Mouse (Mus musculus) left cerebral cortex, postnatal 4 days (tissue): Measurements from ENCODE around the gene Lamb1. TPM values are rescaled to one million over a fixed set of nuclear protein-coding genes. Genes with fewer than 3 reads are reported as not detected.

Experiments used
- DNase-seq: peaks from one replicate; pipeline ENCODE4 v3.0.0-alpha.2; 2022
- intact Hi-C: fragments of 180-260 bp; cut with DNase I; formaldehyde crosslinking; loops from one replicate; pipeline ENCODE4 v1.15.1; 2025
- total RNA-seq, 2 experiments: library from RNA; stranded (reverse); gene quantifications; 2 replicates each; pipeline ENCODE4 v1.2.3; 2021

Lamb1 gene
- total RNA-seq, 2 experiments from 2014 or later = 50.9 to 55.7 TPM

DNA sequence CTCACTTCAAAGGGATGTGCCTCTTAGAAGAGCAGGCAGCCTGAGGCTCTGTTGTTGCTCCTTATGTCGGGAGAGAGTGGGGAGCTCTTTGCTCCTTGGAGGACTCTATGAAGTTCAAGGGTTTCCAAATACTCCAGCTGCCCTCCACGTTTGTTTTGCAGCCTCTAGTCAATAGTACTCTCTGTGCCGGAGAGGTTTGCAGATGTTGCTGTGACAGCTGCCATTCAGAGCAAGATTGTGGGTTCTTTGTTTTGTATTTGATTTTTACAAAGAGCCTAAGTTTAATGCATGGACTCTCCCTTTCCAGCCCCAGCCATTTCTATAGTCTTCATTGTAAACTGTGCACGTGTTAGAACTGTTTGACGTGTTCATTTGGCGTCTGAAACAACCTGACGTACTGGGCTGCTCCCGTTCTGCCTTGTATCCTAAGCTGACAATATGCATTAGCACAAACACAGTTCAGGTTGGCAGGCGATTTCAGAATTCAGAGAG lies 16.1 kb downstream of the Lamb1 start:
- intact Hi-C loops = no loop called here
- DNase-seq = no peak

DNA sequence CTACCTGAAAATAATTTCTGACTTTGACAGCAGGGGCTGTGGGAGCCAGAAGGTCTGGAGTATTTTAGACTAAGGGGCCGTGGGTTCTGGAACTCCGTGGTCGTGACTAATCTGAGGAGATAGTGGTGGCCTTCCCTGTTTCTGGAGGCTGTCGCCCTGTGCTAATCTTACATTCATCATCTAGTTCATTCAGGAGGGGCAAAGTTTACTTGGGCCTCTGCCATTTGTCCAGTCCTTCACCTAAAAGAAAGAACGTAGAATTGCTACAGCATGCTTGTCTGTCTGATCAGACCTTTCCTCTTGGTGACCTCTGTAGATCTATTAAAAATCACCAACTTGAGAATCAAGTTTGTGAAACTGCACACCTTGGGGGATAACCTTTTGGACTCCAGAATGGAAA lies 17.2 kb downstream of the Lamb1 start:
- intact Hi-C loops = no loop called here
- DNase-seq = no peak

DNA sequence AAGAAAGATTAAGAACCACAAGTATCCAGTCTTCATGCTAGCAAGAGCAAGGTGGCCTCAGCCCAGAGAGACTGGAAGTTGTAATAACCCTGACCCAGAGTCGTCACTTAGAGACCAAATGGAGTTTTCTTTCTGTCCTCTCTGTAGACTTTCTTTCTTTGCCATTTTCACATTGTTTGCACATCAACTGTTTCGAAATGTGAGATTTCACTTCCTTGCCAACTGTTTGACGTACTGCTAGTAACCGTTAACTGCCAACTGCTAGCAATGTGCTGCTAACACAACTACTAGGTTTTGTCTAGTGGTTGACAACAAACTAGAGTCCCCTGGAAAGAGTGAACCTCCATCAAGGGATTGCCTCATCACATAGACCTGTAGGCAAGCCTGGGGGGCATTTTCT lies 18.1 kb downstream of the Lamb1 start:
- intact Hi-C loops = no loop called here
- no peak for DNase-seq

DNA sequence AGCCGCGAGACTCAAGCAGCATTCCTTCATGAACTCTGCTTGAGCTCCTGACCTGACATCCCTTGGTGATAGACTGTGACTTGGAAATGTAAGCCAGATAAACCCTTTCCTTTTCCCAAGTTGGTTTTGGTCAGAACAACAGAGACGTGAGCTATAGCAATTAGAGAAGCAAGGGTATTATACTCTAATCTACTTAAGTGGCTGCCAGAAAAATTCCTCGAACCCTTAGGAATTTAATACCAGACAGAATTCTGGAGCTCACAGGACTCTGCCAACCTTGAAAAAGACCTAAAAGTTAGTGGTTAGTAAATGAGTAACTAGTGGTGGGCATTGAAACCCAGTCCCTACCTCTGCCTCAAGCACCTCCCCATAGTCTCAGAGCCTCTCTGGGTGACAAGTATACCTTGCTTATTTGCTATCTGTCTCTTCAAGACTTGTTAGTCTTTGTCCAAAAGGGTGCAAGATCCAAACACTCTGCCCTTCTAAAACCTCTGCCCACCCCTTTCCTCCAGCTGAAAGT lies 18.6 kb downstream of the Lamb1 start:
- intact Hi-C loops = no loop called here
- no peak for DNase-seq

DNA sequence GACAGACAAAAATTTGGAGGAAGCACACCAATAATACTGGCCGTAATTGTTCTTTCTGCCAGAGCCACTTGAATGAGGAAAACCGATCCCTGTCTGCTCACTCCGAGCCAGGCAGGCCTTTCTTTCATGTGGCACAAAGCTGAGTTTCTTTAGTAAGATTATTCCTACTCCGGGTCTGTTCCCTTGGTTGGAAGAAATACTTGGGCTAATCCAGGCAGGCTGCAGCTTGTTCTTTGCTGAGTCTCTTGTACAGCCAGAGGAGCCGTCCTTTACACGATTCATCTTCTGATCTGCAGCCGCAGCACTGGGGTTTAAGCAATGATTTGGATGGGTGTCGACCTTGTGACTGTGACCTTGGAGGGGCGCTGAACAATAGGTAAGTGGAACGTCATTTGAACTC lies 24.0 kb downstream of the Lamb1 start:
- intact Hi-C loops = no loop called here
- no peak for DNase-seq

DNA sequence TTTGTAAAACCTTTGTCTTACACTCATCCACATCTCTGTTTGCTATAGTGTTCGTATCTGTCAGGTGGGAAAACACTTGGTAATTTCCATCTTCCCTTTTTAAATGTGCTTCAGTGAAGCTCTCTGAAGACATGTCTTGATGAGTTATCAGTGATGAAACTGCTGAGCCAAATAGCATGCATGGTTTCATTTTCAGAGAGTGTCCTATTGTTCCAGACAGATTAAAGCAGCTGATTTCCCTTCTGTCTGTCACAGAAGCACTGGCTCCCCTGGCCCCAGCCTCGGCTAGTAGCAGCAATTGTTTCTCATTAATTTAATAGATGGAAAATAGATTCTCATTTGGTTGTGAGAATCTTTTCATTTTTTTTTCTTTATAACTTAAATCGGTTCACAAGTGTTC lies 25.9 kb downstream of the Lamb1 start:
- intact Hi-C loops = no loop called here
- DNase-seq = no peak

DNA sequence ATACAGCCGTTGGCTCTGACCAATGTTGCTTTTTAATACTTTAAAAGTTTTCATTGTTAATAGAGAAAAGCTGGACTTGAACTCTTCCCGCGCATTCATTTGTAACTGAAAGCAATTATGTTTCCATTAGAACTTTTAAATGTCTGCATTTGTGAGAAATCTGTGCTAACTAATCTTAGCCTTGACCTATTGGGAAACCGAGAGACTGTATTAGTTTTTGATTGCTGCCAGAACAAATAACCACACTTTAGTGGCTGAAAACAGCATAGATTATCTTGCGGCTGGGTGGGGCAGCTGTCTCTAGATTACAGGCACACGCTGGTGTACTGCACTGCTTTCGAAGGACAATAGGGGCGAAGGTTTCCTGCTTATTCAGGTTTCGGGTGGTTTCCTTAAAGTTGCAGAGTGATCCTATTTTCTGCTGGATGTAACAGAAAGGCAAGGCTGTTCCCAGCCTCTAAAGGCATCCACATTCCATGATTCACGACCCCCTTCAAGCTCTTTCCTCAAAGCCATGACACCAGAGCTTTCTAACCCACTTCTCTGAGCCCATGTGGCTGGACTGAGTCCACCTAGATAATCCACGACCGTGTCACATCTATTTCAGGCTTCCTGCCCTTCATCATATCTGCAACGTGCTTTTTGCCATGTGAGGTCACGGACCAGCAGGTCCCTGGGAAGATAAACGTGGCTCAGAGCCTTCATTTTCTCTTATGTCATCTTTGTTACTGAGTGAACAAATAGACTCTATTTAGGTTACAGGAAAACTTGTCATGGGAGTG lies 28.5 kb downstream of the Lamb1 start:
- no peak for DNase-seq
- intact Hi-C loops = no loop called here

DNA sequence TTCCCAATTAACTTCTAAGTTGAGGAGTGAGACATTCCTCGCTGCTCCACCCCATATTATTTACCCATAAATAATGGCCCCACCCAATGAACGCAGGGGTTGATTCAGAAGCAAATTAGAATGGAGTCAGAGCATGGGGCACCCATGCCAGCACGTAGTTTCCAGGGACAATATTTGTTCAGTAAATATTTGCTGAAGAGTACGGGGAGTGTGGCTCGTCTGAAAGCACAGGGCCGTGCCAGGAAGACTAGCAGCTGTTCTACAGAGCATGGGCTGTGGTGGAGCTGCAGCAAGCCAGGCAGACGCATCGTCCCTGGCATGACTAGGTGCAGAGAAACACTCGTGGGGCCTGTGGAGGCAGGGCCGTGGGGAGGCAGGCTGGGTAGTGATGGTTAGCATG lies 29.5 kb downstream of the Lamb1 start:
- intact Hi-C loops = no loop called here

DNA sequence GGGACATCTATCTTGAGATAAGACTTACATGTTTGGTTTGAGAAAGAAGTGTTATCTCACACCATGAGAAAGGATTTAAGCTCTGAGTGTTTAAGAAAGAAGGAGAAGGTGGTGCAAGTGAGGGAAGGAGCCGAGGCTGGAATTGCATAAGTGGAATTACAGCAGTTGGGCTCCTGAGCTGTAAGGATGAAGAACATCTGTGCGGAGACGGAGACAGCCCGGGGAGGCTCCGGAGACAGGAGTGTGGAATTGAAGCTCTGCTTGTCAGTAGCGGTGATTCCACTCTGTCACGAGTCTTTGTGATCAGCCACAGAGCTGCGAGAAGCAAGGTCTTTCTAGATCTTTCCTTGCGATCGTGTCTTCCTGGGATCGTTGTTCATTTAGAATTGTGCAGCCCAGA lies 30.0 kb downstream of the Lamb1 start:
- intact Hi-C loops = no loop called here

More for the DNA sequence above, 29.5 kb downstream of the Lamb1 start:
- no peak for DNase-seq

DNA sequence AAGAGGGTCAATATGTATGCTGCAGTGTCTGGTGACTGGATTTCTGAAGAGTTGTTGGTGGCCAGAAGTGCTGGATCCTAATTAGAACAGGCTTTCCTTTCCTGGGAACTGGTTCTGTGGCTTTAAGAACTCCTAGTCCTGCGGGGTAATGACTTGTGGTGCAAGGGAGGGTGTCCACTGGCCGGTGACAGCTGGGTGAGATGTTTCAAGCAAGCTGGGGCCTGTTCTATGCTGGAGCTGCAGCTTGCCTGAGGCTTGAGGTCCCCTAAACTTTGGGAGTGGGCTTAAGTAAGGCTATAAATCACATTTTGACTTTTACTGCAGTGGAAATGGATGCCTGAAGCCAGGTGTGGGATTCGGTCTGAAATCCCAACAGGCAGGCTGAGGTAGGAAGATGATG lies 30.5 kb downstream of the Lamb1 start:
- DNase-seq = no peak
- intact Hi-C loops = no loop called here

More for the DNA sequence above, 30.0 kb downstream of the Lamb1 start:
- DNase-seq = no peak

DNA sequence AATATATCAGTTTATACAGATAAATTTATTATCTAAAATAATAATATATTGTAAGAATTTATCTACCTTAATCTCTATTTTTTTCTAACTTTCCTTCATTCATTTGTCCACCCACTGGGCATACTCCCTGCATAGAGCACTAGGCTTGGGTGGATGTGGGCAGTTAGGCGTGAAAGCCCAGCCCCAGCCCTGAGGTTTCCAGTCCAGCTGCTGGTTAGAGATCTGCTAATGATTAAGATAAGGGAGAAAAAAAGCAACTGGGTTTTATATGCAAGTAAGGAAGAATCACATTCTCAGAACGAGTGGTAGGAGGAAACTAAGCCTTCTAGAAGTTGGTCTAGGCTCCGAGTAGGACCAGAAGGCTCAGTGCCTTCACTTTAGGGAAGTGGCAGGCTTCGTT lies 31.1 kb downstream of the Lamb1 start:
- no peak for DNase-seq
- intact Hi-C loops = no loop called here

DNA sequence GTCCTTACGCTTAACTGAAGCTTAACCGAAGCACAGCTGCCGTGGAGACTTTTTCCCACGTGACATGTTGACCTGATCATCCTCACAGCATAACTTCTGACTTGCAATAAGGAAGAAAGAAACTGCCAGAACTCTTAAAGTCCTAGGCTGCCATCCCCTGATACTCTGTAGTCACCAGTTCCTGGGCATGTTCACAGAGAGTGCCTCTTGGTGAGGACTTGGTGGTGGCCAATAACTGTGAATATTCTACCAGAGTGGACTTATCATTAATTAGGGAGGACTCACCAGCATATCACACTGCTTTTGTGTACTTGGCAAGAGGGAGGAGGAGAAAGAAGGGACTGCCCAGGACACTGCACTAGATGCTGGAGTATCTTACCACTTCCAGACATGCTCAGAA lies 33.1 kb downstream of the Lamb1 start:
- no peak for DNase-seq
- intact Hi-C loops = no loop called here

DNA sequence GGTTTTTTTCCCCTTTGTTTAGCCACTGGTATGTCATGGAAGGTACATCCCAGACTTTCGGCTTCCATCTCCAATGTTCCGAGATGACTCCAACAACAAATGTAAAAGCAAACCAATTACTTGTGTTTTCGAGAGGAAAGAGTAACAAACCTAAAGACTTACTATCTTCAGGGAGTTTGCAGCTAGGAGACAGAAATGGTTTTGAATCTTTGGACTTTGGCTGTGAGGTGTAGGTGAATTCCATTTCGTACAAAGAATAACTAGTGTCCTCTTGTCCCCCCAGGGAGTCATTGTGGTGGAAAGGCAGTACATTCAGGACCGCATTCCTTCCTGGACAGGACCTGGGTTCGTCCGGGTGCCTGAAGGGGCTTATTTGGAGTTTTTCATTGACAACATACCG lies 33.5 kb downstream of the Lamb1 start:
- intact Hi-C loops = no loop called here
- no peak for DNase-seq

DNA sequence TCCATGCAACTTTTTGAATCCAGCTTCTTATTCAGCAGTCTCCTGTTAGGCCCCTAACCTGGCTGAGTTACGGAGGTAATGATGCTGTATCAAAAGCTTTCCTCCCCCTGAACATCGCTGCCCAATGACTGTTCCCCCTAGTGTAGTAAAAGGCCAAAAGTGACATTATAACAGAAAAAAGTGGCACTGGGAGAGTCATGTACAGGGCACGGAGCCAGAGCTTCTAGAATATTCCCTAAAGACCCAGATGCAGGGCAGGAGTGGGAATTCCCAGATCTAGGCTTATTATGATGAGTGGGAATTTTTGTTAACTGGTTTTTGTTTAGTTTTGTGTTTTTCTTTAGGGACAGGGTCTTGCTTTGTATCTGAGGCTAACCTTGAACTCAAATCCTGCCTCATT lies 34.1 kb downstream of the Lamb1 start:
- intact Hi-C loops = no loop called here
- no peak for DNase-seq

DNA sequence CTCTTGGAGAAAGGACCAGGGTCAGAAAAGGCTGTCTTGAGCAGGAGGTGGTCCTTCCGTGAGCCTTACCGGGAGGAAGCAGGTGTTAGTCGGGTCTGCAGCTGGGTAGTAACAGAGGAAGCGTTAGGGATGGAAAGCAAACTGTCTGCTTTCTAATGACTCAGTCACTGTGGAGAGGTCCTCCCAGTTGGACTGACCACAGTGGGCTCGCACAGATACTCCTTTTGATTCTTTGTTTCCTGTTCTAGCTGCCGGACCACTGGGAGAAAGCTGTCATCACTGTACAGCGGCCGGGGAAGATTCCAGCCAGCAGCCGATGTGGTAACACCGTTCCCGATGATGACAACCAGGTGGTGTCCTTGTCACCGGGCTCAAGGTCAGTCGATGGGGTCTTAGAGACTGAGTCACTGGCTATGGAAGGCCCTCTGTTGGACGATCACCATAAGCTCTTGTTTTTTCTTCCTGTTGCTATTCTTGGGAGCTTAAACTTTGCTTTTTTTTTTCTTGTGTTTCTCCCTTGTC lies 34.7 kb downstream of the Lamb1 start:
- no peak for DNase-seq
- intact Hi-C loops = no loop called here

DNA sequence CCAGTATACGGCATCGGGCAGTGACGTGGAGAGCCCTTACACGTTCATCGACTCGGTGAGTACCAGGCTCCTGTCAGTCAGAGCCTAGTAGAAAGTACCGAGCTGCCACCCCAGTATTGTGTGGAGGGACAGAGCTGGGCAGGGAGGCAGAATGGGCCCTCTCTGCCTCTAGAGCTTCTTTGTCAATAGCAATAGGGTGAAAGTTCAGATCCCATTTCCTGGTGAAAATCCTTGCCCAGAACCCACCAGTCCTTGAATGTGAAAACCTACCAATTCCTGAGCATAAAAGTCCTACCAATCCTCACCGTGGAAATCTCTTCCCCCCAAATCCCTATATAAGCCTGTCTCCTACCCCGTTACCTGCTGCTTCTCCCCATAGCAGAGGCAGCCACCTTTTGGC lies 35.2 kb downstream of the Lamb1 start:
- intact Hi-C loops = no loop called here
- DNase-seq = no peak

DNA sequence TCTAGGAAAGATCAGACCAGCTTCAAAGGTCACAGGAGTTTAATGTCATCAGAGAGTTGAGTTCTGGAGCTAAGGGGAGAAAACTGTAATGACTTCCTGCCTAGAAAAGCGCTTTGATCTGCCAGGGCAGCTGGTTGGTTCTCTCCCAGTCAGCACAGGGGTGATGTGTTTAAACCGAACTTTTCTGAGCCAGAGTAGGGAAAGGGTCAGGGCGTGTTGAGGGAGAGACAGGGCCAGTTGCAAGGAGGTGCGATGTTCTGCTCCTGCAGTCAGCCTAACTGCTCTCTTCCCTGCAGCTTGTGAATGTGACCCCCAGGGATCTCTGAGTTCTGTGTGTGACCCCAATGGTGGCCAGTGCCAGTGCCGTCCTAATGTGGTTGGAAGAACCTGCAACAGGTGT lies 37.2 kb downstream of the Lamb1 start:
- DNase-seq = peak; percentile 22
- intact Hi-C loops = no loop called here

DNA sequence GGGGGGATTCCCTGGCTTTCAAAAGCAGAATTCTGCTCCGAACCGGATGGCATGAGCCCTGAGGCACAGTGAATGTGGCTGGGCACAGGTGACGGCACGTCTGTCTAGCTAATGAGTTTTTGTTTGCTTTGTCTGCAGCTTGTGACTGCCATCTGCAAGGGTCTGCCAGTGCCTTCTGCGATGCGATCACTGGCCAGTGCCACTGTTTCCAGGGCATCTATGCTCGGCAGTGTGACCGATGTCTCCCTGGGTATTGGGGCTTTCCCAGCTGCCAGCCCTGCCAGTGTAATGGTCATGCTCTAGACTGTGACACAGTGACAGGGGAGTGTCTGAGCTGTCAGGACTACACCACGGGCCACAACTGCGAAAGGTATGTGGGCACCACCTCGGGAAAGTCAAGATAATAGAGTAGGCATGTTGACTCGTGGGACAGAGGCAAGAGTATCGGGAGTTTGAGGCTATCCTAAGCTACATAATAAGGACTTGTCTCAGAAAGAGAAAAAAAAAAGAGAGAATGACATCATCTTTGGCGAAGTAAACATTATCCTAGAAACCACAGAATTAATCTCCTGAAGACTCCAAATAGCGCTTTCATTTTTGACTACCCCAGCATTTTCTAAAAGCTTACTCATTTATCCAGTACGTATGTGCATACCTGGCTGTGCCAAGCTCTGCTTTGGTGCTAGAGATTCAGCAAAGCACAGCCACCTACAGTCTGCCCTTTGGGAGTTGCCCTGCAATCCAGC lies 37.9 kb downstream of the Lamb1 start:
- peak; percentile 45 for DNase-seq
- intact Hi-C loops = no loop called here

DNA sequence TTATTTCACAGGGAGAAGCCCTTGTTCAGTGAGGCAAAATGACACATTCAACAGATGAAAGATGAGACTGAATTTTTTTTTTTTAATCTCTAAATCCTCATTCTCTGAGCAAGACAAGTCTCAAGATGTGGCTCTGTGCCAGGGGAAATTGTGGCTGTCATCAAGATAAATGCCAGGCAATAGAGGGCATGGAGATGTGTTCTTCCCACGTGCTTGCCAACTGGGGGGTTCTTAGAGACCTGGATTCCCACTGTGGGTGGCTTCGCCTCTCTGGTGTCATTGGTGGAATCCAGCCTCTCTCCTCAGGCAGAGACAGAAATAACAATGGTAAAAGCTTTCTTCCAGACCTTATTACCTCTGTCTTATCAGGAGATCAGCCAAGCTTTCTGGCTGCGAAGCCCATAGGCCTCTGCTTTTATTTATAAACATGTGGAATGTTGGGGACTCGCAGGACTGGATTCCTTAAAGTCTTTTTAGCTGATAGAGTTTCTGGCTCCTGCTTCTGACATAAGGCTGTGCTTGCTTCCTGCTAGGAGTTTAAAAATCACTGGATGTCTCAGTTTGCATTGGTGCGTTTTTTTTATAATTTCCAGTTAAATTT lies 41.1 kb downstream of the Lamb1 start:
- intact Hi-C loops = no loop called here
- no peak for DNase-seq

DNA sequence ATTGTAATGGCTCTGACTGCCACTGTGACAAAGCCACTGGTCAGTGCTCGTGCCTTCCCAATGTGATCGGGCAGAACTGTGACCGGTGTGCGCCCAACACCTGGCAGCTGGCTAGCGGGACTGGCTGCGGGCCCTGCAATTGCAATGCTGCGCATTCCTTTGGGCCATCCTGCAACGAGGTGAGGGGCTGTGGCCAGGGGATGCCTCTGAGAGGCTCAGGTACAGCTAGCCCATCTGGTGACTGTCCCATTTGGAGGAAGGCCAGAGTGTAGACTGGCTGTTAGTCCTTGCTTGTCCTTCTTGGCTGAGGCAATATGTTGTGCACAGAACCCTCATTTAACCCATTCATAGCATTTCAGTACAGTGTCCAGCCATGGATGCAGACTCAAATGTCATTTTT lies 42.0 kb downstream of the Lamb1 start:
- DNase-seq = peak; percentile 27
- intact Hi-C loops = no loop called here

DNA sequence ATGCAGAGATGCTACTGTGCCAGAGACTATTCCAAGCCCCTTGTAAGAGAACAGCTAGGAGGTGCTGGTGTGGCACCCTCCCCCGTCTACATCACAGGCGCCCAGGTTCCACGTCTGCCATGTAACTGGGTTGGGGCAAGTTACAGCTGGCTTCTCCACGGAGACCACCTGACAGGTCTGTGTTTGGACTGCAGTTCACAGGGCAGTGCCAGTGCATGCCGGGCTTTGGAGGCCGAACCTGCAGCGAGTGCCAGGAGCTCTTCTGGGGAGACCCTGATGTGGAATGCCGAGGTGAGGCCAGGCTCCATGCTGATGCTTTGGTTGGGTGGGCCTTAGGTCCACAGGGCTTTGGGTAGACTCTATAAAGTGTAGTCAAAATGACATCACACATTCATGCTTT lies 42.7 kb downstream of the Lamb1 start:
- peak; percentile 22 for DNase-seq
- intact Hi-C loops = no loop called here
